1 mouse cellular context compared by ENCODE assay signal in the genomic region with DNA sequence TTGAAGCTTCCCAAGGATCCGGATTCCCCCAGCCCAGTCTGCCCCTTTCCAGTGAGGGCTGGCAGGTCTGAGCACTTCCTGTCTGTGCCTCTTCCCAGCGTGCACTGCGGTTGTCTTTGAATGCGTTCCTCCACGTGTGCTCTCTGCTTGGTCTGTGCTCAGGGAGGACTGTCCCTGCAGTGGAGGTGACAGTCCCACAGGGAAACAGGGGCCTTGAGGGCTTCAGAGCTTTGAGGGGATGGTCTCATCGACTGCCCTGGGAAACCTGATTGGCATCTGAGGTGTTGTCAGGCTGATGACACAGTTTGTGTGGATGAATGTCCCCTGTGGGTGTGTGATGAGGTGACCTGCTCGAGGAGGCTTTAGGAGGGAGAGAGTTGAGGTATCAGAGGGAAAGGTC. TPM values are rescaled to one million over a fixed set of nuclear protein-coding genes. Genes with fewer than 3 reads are reported as not detected.
"Had no signal": no experiment of that assay in that cellular context is flagged by ENCODE, and none has a peak within 500 bp of the region (broad histone marks: within the 10 kb centered on the region; RNA-seq: fewer than 3 reads in every experiment).

No protein-coding gene starts in this region.

RNA-seq across cellular contexts. Expression of gene Zfp59, which starts 31.1 kb away (rescaled TPM):
- polyA plus RNA-seq: erythroblast, embryonic 14.5 days had no signal

RNA-seq across cellular contexts. Expression of gene Zfp607a, which starts 50.0 kb away (rescaled TPM):
- polyA plus RNA-seq: erythroblast, embryonic 14.5 days had no signal
